Mouse (Mus musculus): Measurements from ENCODE around the gene Ssrp1. TPM values are rescaled to one million over a fixed set of nuclear protein-coding genes. Genes with fewer than 3 reads are reported as not detected.

The Ssrp1 gene
- polyA plus RNA-seq, 1 experiment: 70.2 TPM

DNA sequence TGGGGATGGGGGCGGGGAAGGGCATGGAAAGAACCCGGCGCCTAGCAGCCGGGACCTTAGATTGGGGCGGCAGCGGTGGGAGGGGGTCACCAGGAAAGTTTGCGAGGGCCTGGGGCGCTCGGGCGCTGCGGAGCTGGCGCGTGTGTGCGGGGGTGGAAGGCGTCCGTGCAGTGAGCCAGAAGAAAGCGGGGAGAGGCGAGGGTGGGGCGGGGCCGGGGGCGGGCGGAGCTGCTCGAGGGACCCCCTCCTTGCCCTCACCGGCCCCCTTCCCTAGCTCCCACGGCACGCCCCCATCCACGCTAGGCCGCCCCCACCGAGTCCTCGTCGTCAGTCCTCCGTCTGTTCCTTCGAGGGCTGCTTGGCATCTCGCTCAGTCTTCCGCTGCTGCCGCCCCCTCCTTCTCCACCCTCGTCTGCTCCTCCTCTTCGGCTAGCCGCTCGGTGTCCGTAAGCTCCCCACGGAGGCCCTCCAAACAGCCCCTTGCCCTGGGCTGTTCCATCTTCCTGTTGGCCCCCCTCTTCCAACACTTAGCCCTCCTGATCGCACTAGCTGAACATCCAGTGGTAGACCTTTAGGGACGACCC lies 11.2 kb downstream of the Ssrp1 start:
- Histone ChIP-seq H3K27ac (ENCODE audit: insufficient read depth, low read depth, low read length) (peak overlapping the region; percentile 34), H3K27me3 (replicated peaks; ENCODE audit: control insufficient read depth, insufficient read depth, low read length) (no peaks in the 10 kb centered on the region), H3K4me3 (ENCODE audit: insufficient read depth, low read depth, low read length) (peak overlapping the region; percentile 76), H3K36me3 (ENCODE audit: control insufficient read depth, insufficient read depth, low read length) (peaks cover 2% of the 10 kb centered on the region; the same call in 1 of the 2 replicates), H3K4me1 (ENCODE audit: control insufficient read depth, insufficient read depth, low read length) (peaks cover 5% of the 10 kb centered on the region; the same call in 1 of the 2 replicates)
- DNase-seq: peak; percentile 60
- 1% methylated on average over 40 of the region's 44 CpGs for WGBS
- TF ChIP-seq CTCF (conservative IDR thresholded peaks at IDR 0.05; ENCODE audit: insufficient read depth, insufficient read length, low read depth, low read length) (no peak), POLR2A (IDR thresholded peaks at IDR 0.05; ENCODE audit: low read depth, low read length) (no peak)

DNA sequence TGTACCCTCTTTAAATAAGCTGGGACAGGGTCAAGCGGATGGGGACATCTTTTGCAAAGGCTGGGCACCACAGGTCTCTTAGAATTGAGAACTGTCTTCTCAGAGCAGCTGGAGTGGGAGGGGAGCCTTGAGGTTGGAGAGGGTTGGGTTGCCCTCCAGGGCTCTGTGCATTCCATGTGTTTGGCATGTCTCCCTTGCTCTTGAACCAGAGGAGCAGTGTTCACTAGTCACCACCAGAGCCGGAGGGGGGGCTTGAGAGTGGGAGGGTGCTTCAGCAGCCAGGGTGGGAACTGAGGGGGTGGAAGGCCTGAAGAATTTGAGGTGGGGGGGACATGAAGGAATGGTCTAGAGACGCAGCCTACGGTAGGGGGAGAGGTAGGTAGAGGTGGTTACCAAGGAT lies 12.2 kb downstream of the Ssrp1 start:
- peak overlapping the region; percentile 3; the same call in 1 of the 2 replicates for H3K4me3 ChIP-seq (ENCODE audit: insufficient read depth, low read depth, low read length)
- no peak for DNase-seq
- TF ChIP-seq POLR2A (IDR thresholded peaks at IDR 0.05; ENCODE audit: low read depth, low read length) (no peak), CTCF (conservative IDR thresholded peaks at IDR 0.05; ENCODE audit: insufficient read depth, insufficient read length, low read depth, low read length) (no peak)

DNA sequence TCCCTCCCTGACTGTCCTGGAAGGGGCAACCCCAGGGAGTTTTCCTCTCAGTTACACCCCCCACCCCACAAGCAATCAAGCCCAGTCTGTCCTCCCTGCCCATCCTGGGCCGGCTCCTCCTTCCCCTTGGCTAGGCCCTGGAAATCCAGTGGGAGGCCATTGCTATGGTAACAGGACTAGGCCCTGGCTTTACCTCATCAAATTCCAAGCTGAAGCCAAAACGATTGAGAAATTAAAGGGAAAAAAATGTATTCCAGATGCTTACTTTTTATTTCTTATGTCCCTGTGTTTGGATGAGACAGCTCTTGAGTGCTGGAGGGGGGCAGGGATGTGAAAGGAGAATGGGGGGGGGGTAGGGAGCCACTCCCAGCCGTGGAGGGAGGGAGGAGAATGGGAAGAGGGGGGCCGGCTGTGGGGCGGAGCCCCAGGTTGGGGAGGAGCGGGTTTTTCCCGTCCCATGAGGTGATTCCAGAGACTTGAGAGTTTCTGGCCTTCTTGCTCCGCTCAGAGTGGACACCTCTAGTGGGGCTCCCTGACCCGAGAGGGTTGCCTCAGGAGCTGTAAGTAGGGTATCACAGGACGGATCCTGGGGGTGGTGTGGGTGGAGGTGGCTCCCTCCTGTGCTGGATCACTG lies 13.1 kb downstream of the Ssrp1 start:
- DNase-seq: peak; percentile 77
- 31% methylated on average over 10 of the region's 10 CpGs for WGBS
- H3K4me1 ChIP-seq (ENCODE audit: control insufficient read depth, insufficient read depth, low read length): peaks cover 5% of the 10 kb centered on the region; the same call in 1 of the 2 replicates
- peak overlapping the region; percentile 72 for H3K27ac ChIP-seq (ENCODE audit: insufficient read depth, low read depth, low read length)
- TF ChIP-seq CTCF (conservative IDR thresholded peaks at IDR 0.05; ENCODE audit: insufficient read depth, insufficient read length, low read depth, low read length) (no peak), POLR2A (IDR thresholded peaks at IDR 0.05; ENCODE audit: low read depth, low read length) (no peak)
- H3K4me3 ChIP-seq (ENCODE audit: insufficient read depth, low read depth, low read length): peak overlapping the region; percentile 50
- no peaks in the 10 kb centered on the region for H3K27me3 ChIP-seq (replicated peaks; ENCODE audit: control insufficient read depth, insufficient read depth, low read length)
- no peaks in the 10 kb centered on the region for H3K36me3 ChIP-seq (ENCODE audit: control insufficient read depth, insufficient read depth, low read length)

More for the DNA sequence above, 12.2 kb downstream of the Ssrp1 start:
- Histone ChIP-seq H3K27me3 (replicated peaks; ENCODE audit: control insufficient read depth, insufficient read depth, low read length) (no peaks in the 10 kb centered on the region), H3K27ac (ENCODE audit: insufficient read depth, low read depth, low read length) (no peak overlapping the region), H3K4me1 (ENCODE audit: control insufficient read depth, insufficient read depth, low read length) (peaks cover 5% of the 10 kb centered on the region; the same call in 1 of the 2 replicates), H3K36me3 (ENCODE audit: control insufficient read depth, insufficient read depth, low read length) (no peaks in the 10 kb centered on the region; the same call in 1 of the 2 replicates)
- WGBS: 73% methylated on average over 4 of the region's 4 CpGs

DNA sequence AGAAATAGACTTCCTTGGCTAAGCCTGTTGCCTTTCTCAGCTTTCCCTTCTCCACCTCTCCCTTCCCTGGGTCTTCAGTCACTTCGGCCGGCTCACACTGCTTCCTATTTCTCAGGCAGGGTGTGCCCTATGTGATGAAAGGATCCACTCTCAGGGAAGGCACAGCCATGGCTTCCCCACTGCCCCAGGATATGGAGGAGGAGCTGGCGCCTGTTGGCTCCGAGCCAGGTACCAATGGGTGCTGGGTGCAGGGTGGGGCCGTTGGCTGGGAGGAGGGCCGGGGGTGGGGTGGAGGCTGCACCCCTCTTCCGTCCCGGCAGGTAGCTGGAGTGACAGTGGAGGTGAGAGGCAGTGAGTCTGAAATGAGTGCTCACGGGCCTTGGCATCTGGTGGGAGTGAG lies 13.7 kb downstream of the Ssrp1 start:
- Histone ChIP-seq H3K4me1 (ENCODE audit: control insufficient read depth, insufficient read depth, low read length) (peaks cover 5% of the 10 kb centered on the region), H3K36me3 (ENCODE audit: control insufficient read depth, insufficient read depth, low read length) (no peaks in the 10 kb centered on the region), H3K27ac (ENCODE audit: insufficient read depth, low read depth, low read length) (peak overlapping the region; percentile 72), H3K27me3 (replicated peaks; ENCODE audit: control insufficient read depth, insufficient read depth, low read length) (no peaks in the 10 kb centered on the region), H3K4me3 (ENCODE audit: insufficient read depth, low read depth, low read length) (peak overlapping the region; percentile 50)
- peak; percentile 47 for DNase-seq
- 37% methylated on average over 9 of the region's 9 CpGs for WGBS
- TF ChIP-seq POLR2A (IDR thresholded peaks at IDR 0.05; ENCODE audit: low read depth, low read length) (no peak), CTCF (conservative IDR thresholded peaks at IDR 0.05; ENCODE audit: insufficient read depth, insufficient read length, low read depth, low read length) (no peak)

DNA sequence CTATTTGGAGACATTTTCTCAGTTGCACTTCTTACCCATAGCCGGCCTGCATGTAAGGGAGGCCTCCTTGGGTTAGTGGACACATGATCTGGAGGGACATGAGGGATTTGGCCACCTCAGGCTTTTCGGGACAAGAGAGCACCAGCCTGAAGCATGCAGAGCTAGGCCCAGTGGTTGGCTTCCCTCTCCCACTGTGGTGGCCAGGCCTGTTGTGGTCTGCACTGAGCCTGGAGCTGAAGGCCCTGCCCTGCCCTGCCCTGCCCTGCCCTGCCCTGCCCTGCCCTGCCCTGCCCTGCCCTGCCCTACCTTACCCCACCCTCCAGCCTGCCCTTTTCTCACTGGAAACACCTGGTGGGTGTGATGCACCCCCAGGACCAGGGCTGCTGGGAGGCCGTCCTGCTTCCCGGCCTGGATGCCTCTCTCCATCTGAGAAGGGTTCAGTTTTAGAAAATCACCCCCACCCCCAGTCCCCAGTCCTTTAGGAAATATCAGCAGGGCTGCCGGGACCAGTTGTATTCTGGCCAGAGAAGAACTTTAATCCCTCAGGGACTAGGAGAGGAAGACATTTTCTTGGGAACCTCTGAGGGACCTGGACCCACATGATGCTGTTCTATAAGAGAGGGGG lies 16.3 kb downstream of the Ssrp1 start:
- no peak for TF ChIP-seq CTCF (conservative IDR thresholded peaks at IDR 0.05; ENCODE audit: insufficient read depth, insufficient read length, low read depth, low read length)
- no peak for TF ChIP-seq POLR2A (IDR thresholded peaks at IDR 0.05; ENCODE audit: low read depth, low read length)
- no peak for DNase-seq
- no peaks in the 10 kb centered on the region for H3K27me3 ChIP-seq (replicated peaks; ENCODE audit: control insufficient read depth, insufficient read depth, low read length)
- no peaks in the 10 kb centered on the region for H3K36me3 ChIP-seq (ENCODE audit: control insufficient read depth, insufficient read depth, low read length)
- WGBS: 76% methylated on average over 5 of the region's 5 CpGs
- H3K4me1 ChIP-seq (ENCODE audit: control insufficient read depth, insufficient read depth, low read length): peaks cover 4% of the 10 kb centered on the region
- H3K4me3 ChIP-seq (ENCODE audit: insufficient read depth, low read depth, low read length): no peak overlapping the region
- no peak overlapping the region for H3K27ac ChIP-seq (ENCODE audit: insufficient read depth, low read depth, low read length)

DNA sequence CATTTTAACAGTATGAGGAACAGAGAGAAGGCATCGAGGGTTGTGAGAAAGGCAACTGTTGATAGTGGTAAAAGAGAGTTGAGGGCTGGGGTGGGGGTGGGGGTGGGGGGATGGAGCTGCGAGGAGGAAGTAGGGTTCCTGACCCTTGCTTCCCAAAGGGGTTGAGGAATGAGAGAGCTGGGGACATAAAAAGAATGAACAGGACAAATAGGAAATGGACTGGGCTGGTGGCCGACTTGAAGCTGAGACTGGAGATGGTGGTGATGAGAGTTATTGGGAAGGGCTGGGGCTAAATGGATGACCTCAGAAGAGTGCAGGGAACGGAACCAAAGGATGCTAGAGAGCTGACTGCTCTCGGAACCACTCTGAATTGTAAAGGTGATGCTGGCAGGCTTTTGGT lies 19.7 kb downstream of the Ssrp1 start:
- Histone ChIP-seq H3K36me3 (ENCODE audit: control insufficient read depth, insufficient read depth, low read length) (peaks cover 1% of the 10 kb centered on the region; the same call in 1 of the 2 replicates), H3K27me3 (replicated peaks; ENCODE audit: control insufficient read depth, insufficient read depth, low read length) (no peaks in the 10 kb centered on the region), H3K4me3 (ENCODE audit: insufficient read depth, low read depth, low read length) (no peak overlapping the region), H3K27ac (ENCODE audit: insufficient read depth, low read depth, low read length) (peak overlapping the region; percentile 61), H3K4me1 (ENCODE audit: control insufficient read depth, insufficient read depth, low read length) (peaks cover 14% of the 10 kb centered on the region)
- WGBS: 53% methylated on average over 5 of the region's 5 CpGs
- DNase-seq: peak; percentile 51
- TF ChIP-seq POLR2A (IDR thresholded peaks at IDR 0.05; ENCODE audit: low read depth, low read length): no peak
- TF ChIP-seq CTCF (conservative IDR thresholded peaks at IDR 0.05; ENCODE audit: insufficient read depth, insufficient read length, low read depth, low read length): no peak

DNA sequence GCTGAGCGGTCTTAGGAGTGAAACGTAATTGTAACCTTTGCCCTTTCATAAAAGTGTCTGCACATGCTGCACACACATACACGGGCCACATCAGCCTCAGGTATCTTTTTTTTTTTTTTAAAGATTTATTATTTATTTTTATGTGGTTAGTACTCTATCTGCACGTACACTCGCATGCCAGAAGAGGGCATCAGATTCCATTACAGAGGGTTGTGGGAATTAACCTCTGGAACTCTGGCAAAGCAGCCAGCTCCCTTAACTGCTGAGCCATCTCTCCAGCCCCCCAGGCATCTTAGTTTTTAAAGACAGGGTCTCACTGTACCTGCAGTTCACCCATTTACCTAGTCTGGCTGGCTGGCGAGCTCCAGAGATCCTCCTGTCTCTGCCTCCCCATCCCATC lies 22.6 kb downstream of the Ssrp1 start:
- TF ChIP-seq POLR2A (IDR thresholded peaks at IDR 0.05; ENCODE audit: low read depth, low read length): no peak
- TF ChIP-seq CTCF (conservative IDR thresholded peaks at IDR 0.05; ENCODE audit: insufficient read depth, insufficient read length, low read depth, low read length): 0 out of 2 replicates have a peak, but pooled peaks have one; percentile 8
- Histone ChIP-seq H3K36me3 (ENCODE audit: control insufficient read depth, insufficient read depth, low read length) (peaks cover 1% of the 10 kb centered on the region; the same call in 1 of the 2 replicates), H3K27me3 (replicated peaks; ENCODE audit: control insufficient read depth, insufficient read depth, low read length) (no peaks in the 10 kb centered on the region), H3K4me1 (ENCODE audit: control insufficient read depth, insufficient read depth, low read length) (peaks cover 14% of the 10 kb centered on the region), H3K27ac (ENCODE audit: insufficient read depth, low read depth, low read length) (no peak overlapping the region), H3K4me3 (ENCODE audit: insufficient read depth, low read depth, low read length) (no peak overlapping the region)
- no peak for DNase-seq
- 84% methylated on average over 6 of the region's 6 CpGs for WGBS
